Mouse (Mus musculus) C2C12 (cell line): ENCODE results near the gene Cd3e. TPM values are rescaled to one million over a fixed set of nuclear protein-coding genes. Genes with fewer than 3 reads are reported as not detected.

Experiments
- H3K27me3 ChIP-seq: one replicate; pipeline ENCODE4 v1.6.1; 2011; ENCODE audit not compliant: control insufficient read depth, insufficient read depth, insufficient read length
- H3K36me3 ChIP-seq: one replicate; pipeline ENCODE4 v1.6.1; 2011; ENCODE audit not compliant: control insufficient read depth, insufficient read depth
- H3K4me3 ChIP-seq: one replicate; pipeline ENCODE4 v1.5.1; 2011; ENCODE audit warnings: mild to moderate bottlenecking, control low read depth; ENCODE audit not compliant: poor library complexity, insufficient read depth, severe bottlenecking
- H3K79me2 ChIP-seq: one replicate; pipeline ENCODE4 v1.6.1; 2011; ENCODE audit not compliant: control insufficient read depth, insufficient read depth
- H3K79me3 ChIP-seq: one replicate; pipeline ENCODE4 v1.6.1; 2011; ENCODE audit warnings: low read depth, control low read depth
- H3ac ChIP-seq: one replicate; pipeline ENCODE3; 2011; ENCODE audit warnings: low read depth; ENCODE audit not compliant: control insufficient read depth, insufficient read length
- CEBPB ChIP-seq: IDR thresholded peaks from one replicate; pipeline ENCODE4 v1.6.1; 2011; ENCODE audit warnings: low read depth, mild to moderate bottlenecking, control low read depth, moderate library complexity
- CTCF ChIP-seq: IDR thresholded peaks from one replicate; pipeline ENCODE4 v1.5.1; 2011; ENCODE audit not compliant: control insufficient read depth, insufficient read depth, insufficient read length
- FOSL1 ChIP-seq: IDR thresholded peaks from one replicate; pipeline ENCODE4 v1.8.0; 2011; ENCODE audit warnings: mild to moderate bottlenecking, low read length; ENCODE audit not compliant: poor library complexity, insufficient read depth, severe bottlenecking
- MAX ChIP-seq: IDR thresholded peaks from one replicate; pipeline ENCODE4 v1.6.1; 2011; ENCODE audit warnings: mild to moderate bottlenecking, control low read depth
- MYOD1 ChIP-seq: IDR thresholded peaks from one replicate; pipeline ENCODE4 v1.6.1; 2011; ENCODE audit warnings: low read depth; ENCODE audit not compliant: control insufficient read depth, insufficient read length
- MYOG ChIP-seq: IDR thresholded peaks from one replicate; pipeline ENCODE4 v1.6.1; 2011; ENCODE audit not compliant: control insufficient read depth, insufficient read length; ENCODE audit errors: extremely low read depth
- USF1 ChIP-seq: IDR thresholded peaks from one replicate; pipeline ENCODE4 v1.6.1; 2011; ENCODE audit warnings: low read depth, mild to moderate bottlenecking, control low read depth, moderate library complexity
- polyA plus RNA-seq: library from polyadenylated mRNA; unstranded; fragments of >200 nt; fragmentation: generic; extraction: Trizol; gene quantifications from one replicate; pipeline ENCODE4 v1.2.1, GENCODE M21; 2012; ENCODE audit warnings: missing spikeins

Gene Cd3e
- polyA plus RNA-seq, 1 experiment: not detected

- Histone ChIP-seq H3K27me3 (no peaks in the 10 kb centered on the region), H3K79me2 (no peaks in the 10 kb centered on the region), H3K36me3 (no peaks in the 10 kb centered on the region), H3K4me3 (no peak overlapping the region), H3ac (no peak overlapping the region), H3K79me3 (no peaks in the 10 kb centered on the region)
- TF ChIP-seq FOSL1: no peak
- TF ChIP-seq MYOG: no peak
- TF ChIP-seq CTCF: no peak
- TF ChIP-seq MYOD1: no peak
- no peak for TF ChIP-seq MAX
- no peak for TF ChIP-seq USF1
- no peak for TF ChIP-seq CEBPB
Measured at GRCm38 (mm10) chr9:44999171-44999570, 10.3 kb downstream of the Cd3e start.

- Histone ChIP-seq H3K36me3 (no peaks in the 10 kb centered on the region), H3K4me3 (no peak overlapping the region), H3K79me3 (no peaks in the 10 kb centered on the region), H3ac (no peak overlapping the region), H3K27me3 (no peaks in the 10 kb centered on the region), H3K79me2 (no peaks in the 10 kb centered on the region)
- TF ChIP-seq MYOG: no peak
- TF ChIP-seq CEBPB: no peak
- TF ChIP-seq MYOD1: no peak
- no peak for TF ChIP-seq FOSL1
Measured at GRCm38 (mm10) chr9:44998138-44998537, 11.3 kb downstream of the Cd3e start.

GRCm38 (mm10) chr9:44996590-44996989 lies 12.8 kb downstream of the Cd3e start:
- Histone ChIP-seq H3K4me3 (no peak overlapping the region), H3K27me3 (no peaks in the 10 kb centered on the region), H3K79me3 (no peaks in the 10 kb centered on the region), H3K79me2 (no peaks in the 10 kb centered on the region), H3K36me3 (no peaks in the 10 kb centered on the region), H3ac (no peak overlapping the region)
- TF ChIP-seq MYOG: no peak
- no peak for TF ChIP-seq USF1
- TF ChIP-seq MAX: no peak
- no peak for TF ChIP-seq MYOD1
- no peak for TF ChIP-seq CEBPB
- TF ChIP-seq FOSL1: no peak
- no peak for TF ChIP-seq CTCF

- no peak overlapping the region for H3K4me3 ChIP-seq
- H3K79me2 ChIP-seq: no peaks in the 10 kb centered on the region
- H3K79me3 ChIP-seq: no peaks in the 10 kb centered on the region
- no peak for TF ChIP-seq FOSL1
- TF ChIP-seq MAX: no peak
- TF ChIP-seq CTCF: no peak
- no peak for TF ChIP-seq MYOD1
- TF ChIP-seq MYOG: no peak
- no peak for TF ChIP-seq USF1
- no peak for TF ChIP-seq CEBPB
- no peaks in the 10 kb centered on the region for H3K36me3 ChIP-seq
- no peak overlapping the region for H3ac ChIP-seq
- H3K27me3 ChIP-seq: no peaks in the 10 kb centered on the region
Measured at GRCm38 (mm10) chr9:44994962-44995361, 14.5 kb downstream of the Cd3e start.

- H3K36me3 ChIP-seq: no peaks in the 10 kb centered on the region
- no peaks in the 10 kb centered on the region for H3K79me3 ChIP-seq
- no peaks in the 10 kb centered on the region for H3K27me3 ChIP-seq
- no peak overlapping the region for H3K4me3 ChIP-seq
- H3K79me2 ChIP-seq: no peaks in the 10 kb centered on the region
- no peak overlapping the region for H3ac ChIP-seq
- TF ChIP-seq FOSL1: no peak
- TF ChIP-seq CTCF: no peak
- no peak for TF ChIP-seq MYOG
- TF ChIP-seq MYOD1: no peak
- no peak for TF ChIP-seq USF1
- TF ChIP-seq CEBPB: no peak
Measured at GRCm38 (mm10) chr9:44993268-44993667, 16.2 kb downstream of the Cd3e start.

GRCm38 (mm10) chr9:44992271-44992670 lies 17.2 kb downstream of the Cd3e start:
- H3K4me3 ChIP-seq: no peak overlapping the region
- TF ChIP-seq CTCF: no peak
- peak; percentile 2 for TF ChIP-seq CEBPB
- H3K27me3 ChIP-seq: no peaks in the 10 kb centered on the region
- no peaks in the 10 kb centered on the region for H3K36me3 ChIP-seq
- H3K79me3 ChIP-seq: no peaks in the 10 kb centered on the region
- H3K79me2 ChIP-seq: no peaks in the 10 kb centered on the region
- no peak overlapping the region for H3ac ChIP-seq

GRCm38 (mm10) chr9:44991821-44992220 lies 17.6 kb downstream of the Cd3e start:
- Histone ChIP-seq H3K27me3 (no peaks in the 10 kb centered on the region), H3K4me3 (no peak overlapping the region), H3K79me2 (no peaks in the 10 kb centered on the region), H3K36me3 (no peaks in the 10 kb centered on the region), H3ac (no peak overlapping the region), H3K79me3 (no peaks in the 10 kb centered on the region)
- TF ChIP-seq USF1 (no peak), CEBPB (no peak), MYOD1 (no peak), FOSL1 (no peak), CTCF (no peak), MAX (no peak), MYOG (no peak)
